Mouse (Mus musculus) layer of hippocampus, adult 18-20 months (tissue): ENCODE data around the gene Kbtbd12. TPM values are rescaled to one million over a fixed set of nuclear protein-coding genes. Genes with fewer than 3 reads are reported as not detected.

Source experiments
- DNase-seq, 2 experiments: peaks; one replicate each; pipeline ENCODE4 v3.0.0; 2022; ENCODE audit warnings: low spot score in 2 of 2
- total RNA-seq, 2 experiments: library from RNA; stranded (reverse); gene quantifications; 2 replicates each; pipeline ENCODE4 v1.2.3; 2021

Gene Kbtbd12
- total RNA-seq, 2 experiments from 2014 or later, result 0.20 to 0.74 TPM

GRCm38 (mm10) chr6:88627317-88627811 is 10.4 kb downstream of the Kbtbd12 start:
- DNase-seq, result peak; percentile 54 to 60

GRCm38 (mm10) chr6:88626912-88627311 is 10.8 kb downstream of the Kbtbd12 start:
- DNase-seq, result no peak

DNA sequence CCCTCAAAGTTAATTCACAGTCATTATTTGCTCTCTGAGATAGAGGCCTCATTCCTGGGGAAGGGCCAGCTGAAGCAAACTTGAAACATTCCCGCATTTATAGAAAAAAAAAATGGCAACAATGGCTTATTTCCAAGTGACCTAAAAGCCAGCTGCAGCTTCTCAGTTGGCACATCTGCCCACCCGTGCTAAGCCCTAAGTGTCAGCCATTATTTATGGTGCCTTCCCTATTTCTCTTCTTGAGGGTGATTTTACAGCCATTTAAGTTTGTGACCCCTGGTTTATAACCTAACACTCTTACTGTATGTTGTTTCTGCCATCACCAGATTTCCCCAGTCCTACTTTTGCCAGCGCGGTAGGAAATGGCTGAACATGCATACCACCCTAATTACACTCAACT is 11.3 kb downstream of the Kbtbd12 start:
- no peak for DNase-seq

DNA sequence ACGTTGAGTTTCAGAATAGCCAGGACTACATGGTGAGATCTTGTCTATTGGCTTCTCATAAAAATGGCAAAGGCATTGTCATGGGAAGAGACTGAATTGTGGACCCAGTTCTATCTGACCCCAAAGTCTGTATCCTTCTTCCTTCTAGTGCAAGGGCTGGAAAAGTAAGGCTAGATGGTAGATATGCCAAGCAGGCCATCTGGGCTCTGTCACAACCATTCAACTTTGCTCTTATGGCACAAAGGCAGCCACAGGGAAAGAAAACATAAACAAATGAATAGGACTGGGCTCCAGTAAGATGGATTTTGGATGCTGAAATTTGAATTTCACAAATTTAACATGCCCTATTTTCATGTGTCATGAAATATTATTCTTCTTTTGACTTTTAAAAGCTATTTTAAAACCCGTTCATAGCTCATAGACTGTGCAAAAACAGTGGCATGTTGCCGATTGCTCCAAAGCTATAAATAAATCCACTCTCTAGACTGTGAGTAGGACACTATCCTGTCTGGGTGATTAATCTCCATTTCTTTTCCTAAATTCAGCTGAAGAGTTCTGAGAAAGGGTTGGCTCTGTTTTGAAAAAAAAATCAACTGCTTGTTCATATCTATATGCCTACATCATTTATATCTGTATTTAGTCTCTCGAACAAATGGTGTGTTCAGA is 15.8 kb downstream of the Kbtbd12 start:
- peak in 1 of 2 experiments; percentile 41 for DNase-seq

- no peak for DNase-seq
These were observed 18.2 kb downstream of the Kbtbd12 start for GRCm38 (mm10) chr6:88619542-88619941.

DNA sequence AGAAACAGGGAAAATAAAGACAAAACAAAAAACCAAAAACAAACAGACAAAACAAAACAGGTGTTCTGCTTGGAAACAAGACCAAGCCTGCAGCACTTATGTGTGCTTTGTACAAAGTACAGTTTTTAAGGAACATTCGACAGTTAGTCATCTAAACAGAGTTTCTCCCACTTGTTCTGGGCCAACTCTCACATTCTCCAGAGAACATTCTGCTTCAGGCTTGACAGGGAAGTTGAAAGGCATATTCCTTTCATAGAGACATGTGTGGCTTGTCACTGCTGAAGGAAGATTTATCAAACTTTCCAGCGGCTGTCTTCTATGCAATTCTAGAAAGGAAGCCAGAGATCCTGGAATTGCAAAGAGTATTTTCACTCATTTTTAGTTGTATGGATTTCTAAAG is 22.4 kb downstream of the Kbtbd12 start:
- peak in 1 of 2 experiments; percentile 25 for DNase-seq

GRCm38 (mm10) chr6:88606417-88606816 is 31.3 kb downstream of the Kbtbd12 start:
- DNase-seq, result no peak

DNA sequence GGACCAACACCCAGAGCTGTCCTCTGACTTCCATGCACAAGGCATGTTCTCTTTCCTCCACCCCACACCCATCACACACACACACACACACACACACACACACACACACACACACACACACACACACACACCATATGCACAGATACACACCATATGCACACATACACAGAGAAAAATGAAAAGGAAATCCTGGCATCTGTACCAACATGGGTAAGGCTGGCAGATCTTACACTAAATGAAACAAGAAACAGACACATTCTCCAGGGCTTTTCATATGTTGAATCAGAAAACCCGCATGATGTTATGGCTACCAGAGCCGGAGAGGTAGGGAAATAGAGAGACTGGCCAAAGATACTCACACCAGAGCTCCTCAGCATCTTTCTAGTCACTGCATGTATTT is 32.0 kb downstream of the Kbtbd12 start:
- no peak for DNase-seq

DNA sequence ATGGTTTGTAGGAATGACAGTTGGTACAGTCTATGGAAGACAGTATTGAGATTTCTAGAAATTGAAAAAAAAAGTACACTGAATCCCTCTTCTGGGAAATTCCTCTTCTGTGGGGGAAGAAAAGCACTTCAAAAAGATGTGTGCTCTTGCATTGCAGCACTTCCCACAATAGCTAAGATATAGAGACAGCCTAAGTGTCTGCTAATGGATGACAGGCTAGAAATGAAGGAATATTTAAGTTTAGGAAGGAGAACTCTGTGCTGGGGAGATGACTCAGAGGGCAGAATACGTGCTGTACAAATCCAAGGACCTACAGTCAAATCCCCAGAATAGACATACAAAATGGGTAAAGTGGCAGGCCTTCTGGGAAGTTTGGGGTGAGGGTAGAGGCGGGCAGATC is 32.5 kb downstream of the Kbtbd12 start:
- no peak for DNase-seq

GRCm38 (mm10) chr6:88596108-88596507 is 41.6 kb downstream of the Kbtbd12 start:
- no peak for DNase-seq

DNA sequence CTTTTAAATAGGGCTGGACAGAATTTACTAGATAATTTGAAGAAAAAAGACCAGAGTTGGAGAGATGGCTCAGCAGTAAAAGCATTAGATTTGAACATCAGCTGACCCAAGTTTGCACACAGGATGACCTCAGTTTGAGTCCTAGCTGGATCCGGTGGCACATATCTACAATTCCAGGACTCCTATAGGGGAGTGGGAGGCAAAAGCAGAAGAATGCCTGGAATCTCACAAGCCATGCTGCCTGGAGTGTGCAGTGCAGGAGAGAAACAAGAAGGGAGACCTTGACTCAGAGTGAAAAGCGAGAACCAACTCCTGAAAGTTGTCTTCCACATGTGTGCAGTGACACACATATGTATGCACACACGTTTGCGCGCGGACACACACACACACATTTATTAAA is 45.4 kb downstream of the Kbtbd12 start:
- DNase-seq, result no peak

- DNase-seq, result no peak
These were observed 47.5 kb downstream of the Kbtbd12 start for GRCm38 (mm10) chr6:88590231-88590630.

DNA sequence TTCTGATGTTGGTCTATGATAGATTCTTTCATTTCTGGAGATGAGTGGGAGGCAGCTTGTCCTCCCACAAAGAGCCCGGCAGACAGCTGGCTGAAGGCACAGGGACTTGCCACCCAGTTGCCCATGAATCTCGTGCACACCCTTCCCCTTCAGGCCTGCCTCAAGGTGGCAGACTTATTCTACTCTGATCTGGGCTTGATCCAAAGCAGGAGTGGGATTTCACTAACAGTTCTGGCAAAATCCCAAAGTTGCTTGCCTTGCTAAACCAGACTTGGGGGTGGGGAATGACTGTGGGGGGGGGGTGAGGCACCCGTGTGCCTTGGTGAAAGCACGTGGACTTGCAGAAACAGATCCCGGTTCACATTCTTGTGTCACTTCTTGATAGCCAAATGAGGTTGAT is 48.2 kb downstream of the Kbtbd12 start:
- DNase-seq, result peak; percentile 13 to 46

- DNase-seq, result no peak
These were observed 49.0 kb downstream of the Kbtbd12 start for GRCm38 (mm10) chr6:88588581-88589256.

- DNase-seq, result no peak
These were observed 50.7 kb downstream of the Kbtbd12 start for GRCm38 (mm10) chr6:88587091-88587490.

DNA sequence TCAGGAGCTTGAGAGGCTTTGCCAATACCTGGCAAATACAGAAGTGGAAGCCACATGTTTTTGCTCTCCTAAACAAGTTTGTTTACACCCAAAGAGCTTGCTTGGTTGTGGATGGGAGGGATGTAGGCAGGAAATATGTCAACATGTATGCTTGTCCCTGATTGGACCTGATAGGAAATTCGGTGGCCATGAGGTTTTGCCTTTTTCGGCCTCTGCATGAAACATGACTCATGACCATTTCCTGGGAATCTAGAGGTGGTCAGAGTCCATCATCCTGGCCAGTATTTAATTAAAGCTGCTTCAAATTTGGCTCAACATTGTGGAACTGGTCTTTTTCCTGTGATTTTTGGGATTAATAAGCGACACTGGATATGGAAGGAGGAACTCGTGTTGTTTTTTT is 53.8 kb downstream of the Kbtbd12 start:
- DNase-seq, result no peak

DNA sequence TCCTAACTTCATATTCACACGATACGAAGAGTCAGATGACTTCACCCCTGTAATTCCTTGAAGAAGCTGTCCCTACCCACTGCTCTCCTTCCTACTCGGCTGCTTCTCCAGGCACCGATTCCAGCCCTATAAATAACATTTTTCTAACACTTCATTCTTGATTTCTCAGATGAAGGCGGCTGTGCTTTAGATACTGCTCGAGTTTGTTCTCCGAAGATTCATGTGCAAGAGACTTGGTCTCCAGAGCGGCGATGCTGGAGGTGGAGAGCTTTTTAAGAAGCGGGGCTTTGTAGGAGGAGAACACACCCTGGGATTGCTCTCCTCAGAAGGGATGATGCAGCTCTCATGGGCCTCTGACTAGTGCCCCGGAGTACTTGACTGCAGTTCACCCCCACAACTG is 61.3 kb downstream of the Kbtbd12 start:
- peak in 1 of 2 experiments; percentile 8 for DNase-seq

DNA sequence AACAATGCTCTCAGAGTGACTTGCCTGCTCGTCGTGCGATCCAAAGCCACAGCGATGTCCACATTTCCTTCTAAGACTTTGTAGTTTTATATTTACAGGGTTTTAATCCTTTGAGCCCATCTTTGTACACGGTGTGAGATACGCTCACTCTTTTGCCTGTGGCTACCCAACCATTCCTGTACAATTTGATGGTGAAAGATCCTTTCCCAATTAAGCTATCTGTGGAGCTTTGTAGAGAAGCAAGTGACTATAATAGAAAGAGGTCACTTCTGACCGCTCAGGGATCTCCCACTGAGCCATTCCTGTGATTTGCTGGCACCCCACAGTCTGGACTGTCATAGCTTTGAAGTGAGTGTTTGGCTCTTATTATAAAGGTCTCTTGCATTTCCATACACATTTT is 71.1 kb downstream of the Kbtbd12 start:
- DNase-seq, result no peak

DNA sequence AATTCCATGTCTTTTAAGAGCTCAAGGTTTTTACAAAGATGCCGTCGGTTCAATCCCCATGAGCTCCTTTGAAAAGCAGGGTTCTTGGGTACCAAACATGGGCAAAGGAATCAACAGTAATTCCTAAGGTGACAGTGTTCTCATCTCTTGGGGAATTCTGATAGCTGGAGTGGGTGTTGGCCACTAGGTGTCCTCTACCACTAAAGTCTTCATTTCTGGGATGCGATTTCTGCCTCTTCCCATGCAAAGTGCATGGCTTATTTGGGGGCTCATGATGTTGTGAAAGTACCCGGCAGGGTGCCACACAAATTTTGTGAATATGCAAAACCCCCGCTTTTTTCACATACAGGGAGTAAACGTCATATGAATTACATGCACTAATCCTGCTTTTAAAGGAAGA is 72.7 kb downstream of the Kbtbd12 start:
- DNase-seq, result peak in 1 of 2 experiments; percentile 48

DNA sequence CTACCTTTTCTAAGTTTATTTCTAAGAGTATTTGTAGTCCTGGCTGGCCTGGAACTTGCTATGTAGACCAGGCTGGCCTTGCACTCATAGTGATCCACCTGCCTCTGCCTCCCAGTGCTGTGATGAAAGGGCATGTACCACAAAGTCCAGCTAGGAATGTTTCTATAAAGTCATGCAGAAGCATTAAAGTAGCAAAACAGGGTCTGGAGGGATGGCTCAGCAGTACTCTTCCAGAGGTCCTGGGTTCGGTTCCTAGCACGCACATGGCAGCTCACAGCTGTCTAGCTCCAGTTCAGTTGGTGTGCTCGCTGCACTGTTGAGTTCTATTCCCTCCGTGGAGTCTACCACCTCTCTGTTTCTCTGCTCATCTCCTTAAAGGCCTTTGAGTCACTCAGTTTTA is 77.6 kb downstream of the Kbtbd12 start:
- DNase-seq, result no peak

GRCm38 (mm10) chr6:88559688-88560087 is 78.1 kb downstream of the Kbtbd12 start:
- no peak for DNase-seq

DNA sequence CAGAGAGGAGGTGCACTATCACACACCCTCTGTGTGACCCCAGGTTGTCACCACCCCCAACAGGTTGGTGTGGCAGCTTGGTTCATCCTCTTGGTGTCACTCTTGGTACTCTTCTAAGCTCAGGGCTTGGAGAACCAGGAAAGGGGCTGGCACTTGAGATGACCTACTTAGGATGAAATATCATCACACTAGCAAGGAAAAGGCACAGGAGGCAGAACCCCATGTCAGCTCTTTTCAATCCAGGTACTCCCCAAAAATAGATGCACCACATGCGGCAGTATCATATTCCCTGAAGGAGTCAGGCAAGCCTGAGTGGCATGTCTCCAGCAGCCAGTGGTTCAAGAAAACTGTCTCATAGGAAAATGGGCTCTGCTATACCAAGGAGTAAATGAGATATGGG is 79.7 kb downstream of the Kbtbd12 start:
- DNase-seq, result no peak

- DNase-seq, result no peak
These were observed 80.2 kb downstream of the Kbtbd12 start for GRCm38 (mm10) chr6:88557548-88557947.
